Mouse (Mus musculus) thymus, adult 2 months (tissue): Measurements from ENCODE around the gene Chn2.

Experiments
- CTCF ChIP-seq: fragments of 200-500 bp; IDR thresholded peaks from 2 replicates; pipeline ENCODE4 v1.5.1; 2012; ENCODE audit warnings: mild to moderate bottlenecking, control low read depth, low read length, moderate library complexity, borderline replicate concordance; ENCODE audit not compliant: control insufficient read depth, poor library complexity, insufficient read depth; ENCODE audit errors: extremely low read depth
- POLR2A ChIP-seq: fragments of 200-500 bp; IDR thresholded peaks from 2 replicates; pipeline ENCODE4 v1.6.1; 2012; ENCODE audit warnings: mild to moderate bottlenecking, low read length, control low read depth, moderate library complexity; ENCODE audit not compliant: control insufficient read depth, poor library complexity, insufficient read depth; ENCODE audit errors: extremely low read depth

DNA sequence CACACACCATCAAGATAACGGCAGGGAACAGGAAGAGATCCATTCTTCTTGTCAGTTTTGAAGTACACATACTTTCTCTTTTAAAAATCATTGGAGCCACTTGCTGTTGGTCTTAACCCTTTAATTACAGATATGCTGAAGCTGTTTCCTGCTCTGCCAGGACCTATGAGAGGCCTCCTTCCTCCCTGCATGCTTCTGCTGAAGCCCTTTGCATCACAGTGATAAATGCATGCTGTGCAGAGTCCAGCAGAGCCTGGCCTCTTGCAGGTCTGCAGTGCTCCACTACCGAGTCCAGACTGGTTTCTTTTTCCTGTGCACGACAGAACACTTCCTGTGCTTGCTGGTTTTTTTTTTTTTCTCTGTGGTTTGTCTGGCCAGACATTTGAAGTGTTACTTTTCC lies 119.0 kb downstream of the Chn2 start:
- no peak for TF ChIP-seq POLR2A
- TF ChIP-seq CTCF, result no peak
